Mouse (Mus musculus) right cerebral cortex, adult 2 months (tissue): Measurements from ENCODE around the gene Cmtm7.
"Not testable (repeated sequence)": the region's sequence is repeated elsewhere in the genome, so short reads cannot be mapped to it uniquely, and the experiment has no call there.

Experiments used
- DNase-seq, 2 experiments: peaks; one replicate each; pipeline ENCODE4 v3.0.0; 2021 to 2022; ENCODE audit warnings: low spot score in 2 of 2

The Cmtm7 gene

DNA sequence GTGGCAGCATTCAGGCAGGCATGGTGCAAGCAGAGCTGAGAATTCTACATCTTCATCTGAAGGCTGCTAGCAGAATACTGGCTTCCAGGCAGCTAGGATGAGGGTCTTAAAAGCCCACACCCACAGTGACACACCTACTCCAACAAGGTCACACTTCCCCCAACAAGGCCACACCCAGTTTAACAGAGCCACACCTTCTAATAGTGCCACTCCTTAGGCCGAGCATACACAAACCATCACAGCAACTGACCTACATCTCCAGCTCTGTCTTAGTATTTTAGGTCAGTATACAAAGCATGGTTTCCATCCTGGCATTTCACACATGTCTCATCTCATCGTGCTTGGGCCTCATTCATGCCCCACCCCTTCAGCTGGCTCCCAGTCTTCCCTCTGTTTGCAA lies 53.2 kb downstream of the Cmtm7 start:
- not testable (repeated sequence) for DNase-seq

DNA sequence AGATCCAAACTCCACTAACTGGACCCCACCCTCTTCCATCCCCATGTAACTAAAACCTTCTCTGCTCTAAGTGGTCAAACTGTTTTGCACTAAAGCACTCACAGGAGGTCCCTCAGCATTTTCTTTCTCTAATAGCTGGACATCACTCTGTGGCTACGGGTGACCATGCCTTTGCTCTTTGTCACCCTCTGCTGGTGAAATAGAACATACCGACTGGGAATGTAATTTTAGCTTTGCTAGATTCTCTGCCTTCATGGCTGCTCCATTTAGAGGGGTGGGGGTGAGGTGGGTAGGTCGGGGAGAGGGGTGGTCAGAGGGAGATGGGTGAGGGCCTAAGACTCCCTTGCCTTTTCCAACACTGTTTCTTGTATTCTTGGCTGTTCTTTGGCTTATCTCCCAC lies 54.3 kb downstream of the Cmtm7 start:
- peak in 1 of 2 experiments; percentile 41 for DNase-seq

DNA sequence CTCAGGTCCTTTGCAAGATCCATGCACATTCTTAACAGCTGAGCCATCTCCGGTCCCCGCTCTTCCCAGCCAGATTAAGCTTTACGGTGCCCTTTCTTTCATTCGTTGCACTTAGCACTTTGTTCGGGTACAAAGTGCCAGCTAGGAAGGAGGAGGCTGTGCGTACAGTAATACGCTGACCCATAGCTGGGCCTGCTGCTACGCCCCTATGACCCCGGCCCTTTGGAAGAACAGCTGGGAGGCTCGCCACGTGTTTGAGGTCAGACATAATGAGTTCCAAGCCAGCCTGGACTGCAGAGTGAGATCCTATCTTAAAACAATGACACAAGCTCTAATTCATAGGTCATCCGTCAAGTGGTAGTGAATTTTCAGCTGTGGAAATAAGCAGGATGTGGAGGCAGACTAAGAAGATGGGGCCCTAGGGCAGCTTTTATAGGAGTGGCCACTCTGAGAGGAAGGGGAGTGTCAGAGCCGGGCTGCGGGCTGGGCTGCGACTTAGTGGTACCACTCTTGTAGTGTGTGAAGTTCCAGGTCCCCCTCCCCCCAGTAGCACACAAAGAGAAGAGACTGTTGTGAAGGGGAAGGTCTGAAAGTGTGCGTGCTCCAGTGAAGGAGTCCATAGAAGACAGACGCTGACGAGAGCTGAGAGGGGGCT lies 64.9 kb downstream of the Cmtm7 start:
- DNase-seq = no peak

DNA sequence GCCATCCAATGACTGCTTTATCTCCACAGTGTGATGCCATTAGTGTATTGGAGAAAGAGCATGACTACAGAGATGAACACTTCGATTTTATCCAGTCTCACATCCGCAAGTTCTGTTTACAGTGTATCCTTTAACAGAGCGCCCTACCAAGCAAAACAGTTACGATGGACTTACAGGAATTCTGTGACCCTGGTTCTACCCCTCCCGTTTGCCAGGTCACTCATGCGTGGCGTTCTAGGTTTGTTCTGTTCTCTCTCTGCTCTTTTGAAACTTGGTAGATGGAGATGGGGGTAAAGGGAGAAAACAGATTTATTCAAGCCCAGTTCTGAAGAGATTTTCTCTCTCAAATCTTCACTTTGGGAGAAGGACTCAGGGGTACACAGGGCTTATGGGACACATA lies 68.2 kb downstream of the Cmtm7 start:
- DNase-seq = no peak

DNA sequence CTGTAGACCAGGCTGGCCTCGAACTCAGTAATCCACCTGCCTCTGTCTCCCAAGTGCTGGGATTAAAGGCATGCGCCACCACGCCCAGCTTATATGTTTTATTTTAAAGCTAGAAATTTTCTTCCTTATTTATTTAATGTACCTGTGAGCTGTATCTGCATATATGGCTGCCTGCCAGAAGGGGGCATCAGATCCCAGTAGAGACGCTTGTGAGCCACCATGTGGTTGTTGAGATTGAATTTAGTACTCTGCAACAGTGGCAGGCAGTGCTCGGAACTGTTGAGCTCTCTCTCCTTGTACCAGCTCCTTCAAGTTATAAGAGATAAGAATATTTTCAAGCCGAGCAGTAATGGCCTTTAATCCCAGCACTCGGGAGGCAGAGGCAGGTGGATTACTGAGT lies 71.3 kb downstream of the Cmtm7 start:
- peak in 1 of 2 experiments; percentile 51 for DNase-seq

DNA sequence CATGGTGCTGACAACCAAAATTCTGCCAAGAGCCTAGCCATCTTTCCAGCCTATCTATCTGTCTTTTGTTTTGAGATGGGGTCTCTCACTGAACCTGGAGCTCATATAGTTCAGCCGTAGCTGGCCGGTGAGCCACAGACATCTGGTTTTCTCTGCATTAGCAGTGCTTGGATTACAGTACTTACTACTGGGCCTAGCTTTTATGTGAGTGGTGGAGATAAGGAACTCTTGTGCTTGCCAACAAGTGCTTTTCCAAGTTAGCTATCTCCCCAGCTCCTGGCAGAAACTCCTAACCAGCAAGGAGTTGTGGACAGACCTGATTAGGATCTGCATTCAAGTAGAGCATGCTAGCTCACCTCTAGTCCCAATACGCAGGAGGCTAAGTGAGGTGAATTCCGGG lies 73.9 kb downstream of the Cmtm7 start:
- no peak for DNase-seq
